Mouse (Mus musculus): Measurements from ENCODE around the gene Glud1. TPM values are rescaled to one million over a fixed set of nuclear protein-coding genes. Genes with fewer than 3 reads are reported as not detected.

Gene Glud1
- polyA plus RNA-seq, 1 experiment, result 95.8 TPM

DNA sequence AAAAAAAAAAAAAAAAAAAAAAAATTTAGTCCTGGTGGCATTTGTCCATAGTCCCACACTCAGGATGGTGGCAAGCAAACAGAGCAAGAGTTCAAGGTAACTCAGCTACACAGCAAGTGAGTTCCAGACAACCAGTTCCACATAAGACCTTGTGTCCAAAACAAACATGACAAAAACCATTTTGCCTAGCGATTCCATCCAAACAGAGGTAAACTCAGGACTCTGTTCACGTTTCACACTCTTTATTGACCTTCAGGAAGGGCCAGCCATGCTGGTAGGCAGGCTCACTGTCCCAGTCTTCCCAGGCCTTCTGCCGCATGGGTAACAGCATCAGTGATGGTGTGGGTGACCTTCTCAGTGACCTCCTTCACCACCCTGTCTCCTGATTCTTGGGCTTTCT is 41.1 kb downstream of the Glud1 start:
- H3K4me3 ChIP-seq, result no peak overlapping the region
- no peak overlapping the region for H3K4me2 ChIP-seq (ENCODE audit: low read depth)
- no peak overlapping the region for H3ac ChIP-seq (ENCODE audit: control insufficient read depth, insufficient read length)
- no peaks in the 10 kb centered on the region for H3K79me2 ChIP-seq (ENCODE audit: control insufficient read depth, insufficient read depth)
- no peak for TF ChIP-seq REST (IDR thresholded peaks at IDR 0.05; ENCODE audit: insufficient read depth, insufficient read length)
- no peak for TF ChIP-seq MAX (IDR thresholded peaks at IDR 0.05; ENCODE audit: low read depth)
- H3K27me3 ChIP-seq (ENCODE audit: control insufficient read depth, insufficient read depth, insufficient read length), result no peaks in the 10 kb centered on the region
- H3K36me3 ChIP-seq (ENCODE audit: control insufficient read depth, insufficient read depth), result no peaks in the 10 kb centered on the region

DNA sequence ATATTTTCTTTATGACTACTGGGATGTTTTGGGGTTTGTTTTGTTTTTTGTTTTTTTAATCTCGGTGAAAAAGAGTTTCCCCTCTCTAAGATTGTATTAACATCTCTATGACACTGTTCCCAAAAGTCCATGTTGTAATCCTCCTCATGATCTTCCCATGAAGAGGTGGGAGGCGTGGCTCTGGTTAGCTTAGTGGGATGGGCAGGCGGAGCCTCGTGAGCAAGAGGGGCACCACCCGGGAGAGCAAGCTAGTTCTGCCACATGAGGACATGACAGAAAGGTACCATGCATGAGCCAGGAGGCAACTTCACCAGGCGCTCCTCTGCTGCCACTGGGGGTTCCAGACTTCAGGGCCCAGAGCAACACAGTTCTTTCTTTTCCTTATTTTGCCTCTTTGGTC is 42.0 kb downstream of the Glud1 start:
- TF ChIP-seq REST (IDR thresholded peaks at IDR 0.05; ENCODE audit: insufficient read depth, insufficient read length), result no peak
- no peak for TF ChIP-seq TCF12 (IDR thresholded peaks at IDR 0.05; ENCODE audit: insufficient read depth, poor library complexity, severe bottlenecking)
- no peak for TF ChIP-seq POLR2A (IDR thresholded peaks at IDR 0.05; ENCODE audit: insufficient read length, low read depth)
- no peak for TF ChIP-seq USF1 (IDR thresholded peaks at IDR 0.05; ENCODE audit: low read depth)
- no peak for TF ChIP-seq MAX (IDR thresholded peaks at IDR 0.05; ENCODE audit: low read depth)
- TF ChIP-seq MYOG (IDR thresholded peaks at IDR 0.05; ENCODE audit: control insufficient read depth in 1 of 3, insufficient read depth in 1 of 3, insufficient read length in 2 of 3, low read depth in 2 of 3), result no peak
- TF ChIP-seq E2F4 (IDR thresholded peaks at IDR 0.05; ENCODE audit: insufficient read depth), result no peak
- TF ChIP-seq CEBPB (IDR thresholded peaks at IDR 0.05; ENCODE audit: insufficient read depth, poor library complexity, severe bottlenecking), result no peak
- no peak for TF ChIP-seq SRF (IDR thresholded peaks at IDR 0.05; ENCODE audit: control insufficient read depth, insufficient read length, low read depth)
- TF ChIP-seq MYOD1 (IDR thresholded peaks at IDR 0.05; ENCODE audit: control insufficient read depth in 1 of 3, insufficient read length in 2 of 3, low read depth in 2 of 3), result no peak
- no peak for TF ChIP-seq TCF3 (IDR thresholded peaks at IDR 0.05; ENCODE audit: insufficient read length, low read depth)
- TF ChIP-seq POLR2AphosphoS2 (IDR thresholded peaks at IDR 0.05; ENCODE audit: insufficient read length, low read depth), result no peak
- no peak overlapping the region for H3K4me3 ChIP-seq
- no peaks in the 10 kb centered on the region for H3K36me3 ChIP-seq (ENCODE audit: control insufficient read depth, insufficient read depth)
- H3K4me2 ChIP-seq (ENCODE audit: low read depth), result no peak overlapping the region
- no peaks in the 10 kb centered on the region for H3K27me3 ChIP-seq (ENCODE audit: control insufficient read depth, insufficient read depth, insufficient read length)
- H3K79me2 ChIP-seq (ENCODE audit: control insufficient read depth, insufficient read depth), result no peaks in the 10 kb centered on the region
- no peak overlapping the region for H3ac ChIP-seq (ENCODE audit: control insufficient read depth, insufficient read length)

DNA sequence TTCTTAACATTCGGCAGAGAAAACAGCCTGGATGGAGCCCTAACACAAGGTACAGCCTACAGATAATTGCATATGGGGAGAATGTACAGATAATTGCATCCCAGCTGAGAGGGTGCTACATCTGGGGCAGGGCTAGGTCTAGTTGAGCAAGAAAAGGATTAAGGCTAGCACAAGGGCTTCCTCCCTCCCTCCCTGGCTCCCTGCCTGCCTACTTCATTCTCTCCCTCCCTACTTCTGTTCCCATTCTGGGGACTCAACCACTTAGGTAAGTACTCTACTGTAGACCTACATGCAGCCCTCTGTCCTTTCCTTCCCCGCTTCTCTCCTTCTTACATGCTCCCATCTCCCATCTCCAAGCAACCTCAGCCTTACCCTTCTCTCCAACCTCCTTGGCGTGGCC is 42.8 kb downstream of the Glud1 start:
- H3K4me3 ChIP-seq, result no peak overlapping the region
- no peaks in the 10 kb centered on the region for H3K79me2 ChIP-seq (ENCODE audit: control insufficient read depth, insufficient read depth)
- TF ChIP-seq POLR2AphosphoS2 (IDR thresholded peaks at IDR 0.05; ENCODE audit: insufficient read length, low read depth), result no peak
- no peak for TF ChIP-seq MAX (IDR thresholded peaks at IDR 0.05; ENCODE audit: low read depth)
- TF ChIP-seq USF1 (IDR thresholded peaks at IDR 0.05; ENCODE audit: low read depth), result no peak
- TF ChIP-seq E2F4 (IDR thresholded peaks at IDR 0.05; ENCODE audit: insufficient read depth), result no peak
- no peak for TF ChIP-seq MYOD1 (IDR thresholded peaks at IDR 0.05; ENCODE audit: control insufficient read depth in 1 of 3, insufficient read length in 2 of 3, low read depth in 2 of 3)
- no peak overlapping the region for H3ac ChIP-seq (ENCODE audit: control insufficient read depth, insufficient read length)
- H3K36me3 ChIP-seq (ENCODE audit: control insufficient read depth, insufficient read depth), result no peaks in the 10 kb centered on the region
- H3K27me3 ChIP-seq (ENCODE audit: control insufficient read depth, insufficient read depth, insufficient read length), result no peaks in the 10 kb centered on the region
- H3K4me2 ChIP-seq (ENCODE audit: low read depth), result no peak overlapping the region

GRCm38 (mm10) chr14:34354456-34354855 is 43.9 kb downstream of the Glud1 start:
- no peaks in the 10 kb centered on the region for H3K27me3 ChIP-seq (ENCODE audit: control insufficient read depth, insufficient read depth, insufficient read length)
- TF ChIP-seq USF1 (IDR thresholded peaks at IDR 0.05; ENCODE audit: low read depth) (no peak), TCF3 (IDR thresholded peaks at IDR 0.05; ENCODE audit: insufficient read length, low read depth) (no peak), TCF12 (IDR thresholded peaks at IDR 0.05; ENCODE audit: insufficient read depth, poor library complexity, severe bottlenecking) (no peak), MYOD1 (IDR thresholded peaks at IDR 0.05; ENCODE audit: control insufficient read depth in 1 of 3, insufficient read length in 2 of 3, low read depth in 2 of 3) (no peak), POLR2AphosphoS2 (IDR thresholded peaks at IDR 0.05; ENCODE audit: insufficient read length, low read depth) (no peak), POLR2A (IDR thresholded peaks at IDR 0.05; ENCODE audit: insufficient read length, low read depth) (no peak), CEBPB (IDR thresholded peaks at IDR 0.05; ENCODE audit: insufficient read depth, poor library complexity, severe bottlenecking) (no peak)
- H3ac ChIP-seq (ENCODE audit: control insufficient read depth, insufficient read length), result no peak overlapping the region
- no peak overlapping the region for H3K4me3 ChIP-seq
- H3K36me3 ChIP-seq (ENCODE audit: control insufficient read depth, insufficient read depth), result no peaks in the 10 kb centered on the region
- no peaks in the 10 kb centered on the region for H3K79me2 ChIP-seq (ENCODE audit: control insufficient read depth, insufficient read depth)
- H3K4me2 ChIP-seq (ENCODE audit: low read depth), result no peak overlapping the region

DNA sequence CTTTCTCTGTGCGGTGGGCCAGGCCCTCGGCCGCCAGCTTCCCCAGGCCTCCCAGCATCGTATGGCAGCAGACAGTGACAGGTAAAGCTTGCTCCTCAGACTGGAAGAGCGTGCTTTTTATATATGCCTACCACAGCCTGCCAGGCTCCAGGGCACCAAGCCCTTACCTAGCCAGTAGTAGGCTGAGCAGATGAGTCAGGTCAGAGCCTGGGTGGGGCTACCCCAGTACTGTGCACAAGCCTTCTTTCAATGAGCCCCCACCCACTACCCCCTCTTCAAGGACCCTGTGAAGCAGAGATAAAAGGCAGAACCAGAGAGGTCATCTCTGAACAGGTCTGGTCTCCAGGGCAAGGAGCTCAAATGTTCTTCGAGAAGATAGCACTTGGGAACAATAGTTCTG is 44.8 kb downstream of the Glud1 start, which contains the start of gene Fam25c:
Gene Fam25c, minus strand, starts transcription at position 133 of the 400 bp plus-strand sequence.
- no peak within 1 kb of the TSS for H3ac ChIP-seq (ENCODE audit: control insufficient read depth, insufficient read length)
- no peaks in the 10 kb centered on the region for H3K36me3 ChIP-seq (ENCODE audit: control insufficient read depth, insufficient read depth)
- H3K79me2 ChIP-seq (ENCODE audit: control insufficient read depth, insufficient read depth), result no peaks in the 10 kb centered on the region
- no peak for TF ChIP-seq SRF (IDR thresholded peaks at IDR 0.05; ENCODE audit: control insufficient read depth, insufficient read length, low read depth)
- TF ChIP-seq E2F4 (IDR thresholded peaks at IDR 0.05; ENCODE audit: insufficient read depth), result no peak
- no peak for TF ChIP-seq MYOG (IDR thresholded peaks at IDR 0.05; ENCODE audit: control insufficient read depth in 1 of 3, insufficient read depth in 1 of 3, insufficient read length in 2 of 3, low read depth in 2 of 3)
- TF ChIP-seq REST (IDR thresholded peaks at IDR 0.05; ENCODE audit: insufficient read depth, insufficient read length), result no peak
- no peak for TF ChIP-seq TCF12 (IDR thresholded peaks at IDR 0.05; ENCODE audit: insufficient read depth, poor library complexity, severe bottlenecking)
- TF ChIP-seq TCF3 (IDR thresholded peaks at IDR 0.05; ENCODE audit: insufficient read length, low read depth), result no peak
- no peak for TF ChIP-seq MAX (IDR thresholded peaks at IDR 0.05; ENCODE audit: low read depth)
- TF ChIP-seq POLR2AphosphoS2 (IDR thresholded peaks at IDR 0.05; ENCODE audit: insufficient read length, low read depth), result no peak
- no peak for TF ChIP-seq MYOD1 (IDR thresholded peaks at IDR 0.05; ENCODE audit: control insufficient read depth in 1 of 3, insufficient read length in 2 of 3, low read depth in 2 of 3)
- TF ChIP-seq USF1 (IDR thresholded peaks at IDR 0.05; ENCODE audit: low read depth), result no peak
- no peak for TF ChIP-seq POLR2A (IDR thresholded peaks at IDR 0.05; ENCODE audit: insufficient read length, low read depth)
- no peak for TF ChIP-seq CEBPB (IDR thresholded peaks at IDR 0.05; ENCODE audit: insufficient read depth, poor library complexity, severe bottlenecking)
- H3K4me3 ChIP-seq, result no peak within 1 kb of the TSS
- H3K4me2 ChIP-seq (ENCODE audit: low read depth), result no peak within 1 kb of the TSS
- no peaks in the 10 kb centered on the region for H3K27me3 ChIP-seq (ENCODE audit: control insufficient read depth, insufficient read depth, insufficient read length)

Measured in myocyte (in vitro differentiated cells).